In the genomic region with DNA sequence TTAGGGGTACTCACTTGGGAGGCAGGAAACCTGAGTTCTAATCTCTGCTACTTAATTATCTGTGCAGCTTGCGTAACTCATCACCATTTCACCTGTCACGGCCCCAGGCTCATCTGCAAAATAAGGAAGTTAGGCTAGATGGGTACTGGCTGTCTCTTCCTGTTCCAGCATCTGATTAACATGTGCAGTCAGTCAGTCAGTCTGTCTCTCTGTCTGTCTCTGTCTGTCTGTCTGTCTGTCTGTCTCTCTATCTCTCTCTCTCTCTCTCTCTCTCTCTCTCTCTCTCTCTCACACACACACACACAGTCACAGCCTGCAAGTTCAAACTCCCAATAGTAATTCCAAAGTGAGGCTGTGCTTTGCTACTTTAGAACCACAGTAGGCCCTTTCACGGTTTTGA, we compare ENCODE assay signal across 8 mouse cellular contexts. TPM values are rescaled to one million over a fixed set of nuclear protein-coding genes. Genes with fewer than 3 reads are reported as not detected.
DNase-seq lines count a peak whose midpoint lies in the region; ATAC-seq and TF ChIP-seq lines count a peak whose summit lies in the region.
"Not testable (repeated sequence)": the region's sequence is repeated elsewhere in the genome, so short reads cannot be mapped to it uniquely, and the experiment has no call there.

No protein-coding gene starts in this region.

- DNase-seq in CD8-positive naive resting alpha-beta T cell, adult 2 months (ENCODE audit: low read depth in 2 of 2, low spot score in 2 of 2), result peak; percentile 6 to 11
- not testable (repeated sequence) for DNase-seq in gastrocnemius, adult 2 months; hindbrain, embryonic 14.5 days (ENCODE audit: low spot score); limb, embryonic 11.5 days (ENCODE audit: low spot score); stomach, postnatal 0 days (ENCODE audit: low spot score)
- DNase-seq in lung, postnatal 25 days (ENCODE audit: low spot score), result peak; percentile 14
- peak; percentile 7 to 39 for DNase-seq in natural killer cell, adult 2 months (ENCODE audit: low spot score in 2 of 2)

- H3K4me1 ChIP-seq in cortical plate, adult 2 months (ENCODE audit: control insufficient read depth, insufficient read depth, low read length); limb, embryonic 11.5 days (ENCODE audit: control insufficient read depth, insufficient read depth, low read length); stomach, postnatal 0 days (replicated peaks; ENCODE audit: control insufficient read depth, insufficient read depth): not testable (repeated sequence)
- peaks cover 16% of the 10 kb centered on the region; the same call in 1 of the 2 replicates for H3K4me1 ChIP-seq in hindbrain, embryonic 14.5 days (replicated peaks; ENCODE audit: control insufficient read depth, insufficient read depth, low read length)

- H3K27me3 ChIP-seq in hindbrain, embryonic 14.5 days (ENCODE audit: control insufficient read depth, insufficient read depth, low read length); limb, embryonic 11.5 days (ENCODE audit: control insufficient read depth, insufficient read depth, low read length); stomach, postnatal 0 days (ENCODE audit: control insufficient read depth, insufficient read depth, low read length): not testable (repeated sequence)

- not testable (repeated sequence) for TF ChIP-seq EP300 in stomach, postnatal 0 days (optimal IDR thresholded peaks at IDR 0.05)

- H3K9ac ChIP-seq in hindbrain, embryonic 14.5 days, result peak overlapping the region; percentile 88
- peak overlapping the region; percentile 91; the same call in 1 of the 2 replicates for H3K9ac ChIP-seq in limb, embryonic 11.5 days (ENCODE audit: low read length)
- H3K9ac ChIP-seq in stomach, postnatal 0 days (ENCODE audit: low read length), result peak overlapping the region; percentile 83

- WGBS in hindbrain, embryonic 14.5 days, result 29% methylated on average over 3 of the region's 3 CpGs
- WGBS in limb, embryonic 11.5 days, result 42% methylated on average over 3 of the region's 3 CpGs
- WGBS in stomach, postnatal 0 days, result 31% methylated on average over 3 of the region's 3 CpGs

- intact Hi-C loops in gastrocnemius, adult 2 months (cut with DNase I), result loop anchor here (5.0 kb wide), 2 partner anchors 207 to 313 kb away; partner anchors contain the start of genes Rbmxl1, Slc10a7 and Zfp827

- ATAC-seq in hindbrain, embryonic 14.5 days (ENCODE audit: low FRiP score); limb, embryonic 11.5 days (ENCODE audit: insufficient number of reproducible peaks, low FRiP score, low TSS enrichment, low read depth); stomach, postnatal 0 days (ENCODE audit: low FRiP score, low TSS enrichment): not testable (repeated sequence)

- peak overlapping the region; percentile 80; the same call in 1 of the 2 replicates for H3K4me3 ChIP-seq in cortical plate, adult 2 months (ENCODE audit: insufficient read depth, low read length)
- peak overlapping the region; percentile 88 for H3K4me3 ChIP-seq in gastrocnemius, adult 2 months
- H3K4me3 ChIP-seq in hindbrain, embryonic 14.5 days (replicated peaks; ENCODE audit: low read length), result peak overlapping the region; percentile 91
- H3K4me3 ChIP-seq in limb, embryonic 11.5 days (ENCODE audit: low read depth, low read length), result peak overlapping the region; percentile 70
- peak overlapping the region; percentile 73 for H3K4me3 ChIP-seq in stomach, postnatal 0 days (ENCODE audit: low read depth, low read length)

- peak overlapping the region; percentile 68 for H3K4me2 ChIP-seq in hindbrain, embryonic 14.5 days (replicated peaks)
- peak overlapping the region; percentile 62 for H3K4me2 ChIP-seq in limb, embryonic 11.5 days (ENCODE audit: low read depth, severe bottlenecking)
- peak overlapping the region; percentile 55 for H3K4me2 ChIP-seq in stomach, postnatal 0 days (replicated peaks; ENCODE audit: low read depth)

- peak overlapping the region; percentile 97; the same call in 1 of the 2 replicates for H3K27ac ChIP-seq in cortical plate, adult 2 months (ENCODE audit: insufficient read depth, low read length)
- peak overlapping the region; percentile 92 for H3K27ac ChIP-seq in gastrocnemius, adult 2 months
- H3K27ac ChIP-seq in hindbrain, embryonic 14.5 days, result peak overlapping the region; percentile 97
- not testable (repeated sequence) for H3K27ac ChIP-seq in limb, embryonic 11.5 days (replicated peaks; ENCODE audit: low read depth, low read length); stomach, postnatal 0 days (replicated peaks)

- TF ChIP-seq CTCF in cortical plate, adult 2 months (IDR thresholded peaks at IDR 0.05; ENCODE audit: extremely low read depth, insufficient read depth, low read length); gastrocnemius, adult 2 months (IDR thresholded peaks at IDR 0.05); stomach, postnatal 0 days (IDR thresholded peaks at IDR 0.05; ENCODE audit: low read depth): not testable (repeated sequence)

- H3K36me3 ChIP-seq in hindbrain, embryonic 14.5 days (replicated peaks; ENCODE audit: control insufficient read depth, insufficient read depth); limb, embryonic 11.5 days (ENCODE audit: control insufficient read depth, insufficient read depth, low read length); stomach, postnatal 0 days (ENCODE audit: control insufficient read depth, insufficient read depth, low read length): not testable (repeated sequence)

- not testable (repeated sequence) for H3K9me3 ChIP-seq in hindbrain, embryonic 14.5 days (ENCODE audit: control insufficient read depth, low read length); limb, embryonic 11.5 days (ENCODE audit: control insufficient read depth, low read length); stomach, postnatal 0 days (ENCODE audit: control insufficient read depth, low read length)

- not testable (repeated sequence) for TF ChIP-seq POLR2A in cortical plate, adult 2 months (IDR thresholded peaks at IDR 0.05; ENCODE audit: extremely low read depth, insufficient read depth, low read length)

RNA-seq across cellular contexts. Expression of gene Lsm6, which starts 1.0 kb away (rescaled TPM):
- 58.9 and 62.1 TPM in 2 replicates for polyA plus RNA-seq in cortical plate, adult 2 months (2012; rRNA removed)
- total RNA-seq in gastrocnemius, adult 2 months (2021), result 100 to 1,000 TPM in 1 of 2 experiments, 10 to 100 TPM in 1; 75.0 to 107 TPM
- polyA plus RNA-seq in hindbrain, embryonic 14.5 days (2014; fragmentation: Nextera tagmentation; extraction: Ambion mirVana), result 142 and 158 TPM in 2 replicates
- polyA plus RNA-seq in limb, embryonic 11.5 days (2014; fragmentation: Nextera tagmentation; extraction: Ambion mirVana), result 284 and 297 TPM in 2 replicates
- polyA plus RNA-seq in stomach, postnatal 0 days (2015; fragmentation: Nextera tagmentation; extraction: Ambion mirVana), result 116 and 123 TPM in 2 replicates
